Mouse (Mus musculus): ENCODE measurements at regions not wholly inside any gene's neighbourhood (a gene's known extent, or its start where the extent isn't known, plus 50 kb on each side); places are given as distances from the start of the nearest gene placed in this dataset.

GRCm38 (mm10) chr12:65501459-65501858, 276.1 kb downstream of the Wdr20rt start:
- H3K27me3 ChIP-seq, result no peaks in the 10 kb centered on the region
- 60% methylated on average over 2 of the region's 2 CpGs for WGBS
- H3K4me1 ChIP-seq (replicated peaks), result 0 out of 2 replicates have a peak, but pooled peaks cover 5% of the 10 kb centered on the region
- H3K9me3 ChIP-seq, result no peaks in the 10 kb centered on the region
- H3K4me2 ChIP-seq, result no peak overlapping the region
- no peak for ATAC-seq (ENCODE audit: low read depth)
- H3K36me3 ChIP-seq, result no peaks in the 10 kb centered on the region
- no peak overlapping the region for H3K27ac ChIP-seq (replicated peaks)
- H3K4me3 ChIP-seq, result no peak overlapping the region
- no peak overlapping the region for H3K9ac ChIP-seq

GRCm38 (mm10) chr12:65502045-65502444, 276.7 kb downstream of the Wdr20rt start:
- Histone ChIP-seq H3K4me1 (replicated peaks) (0 out of 2 replicates have a peak, but pooled peaks cover 5% of the 10 kb centered on the region), H3K4me3 (no peak overlapping the region), H3K9me3 (no peaks in the 10 kb centered on the region), H3K27me3 (no peaks in the 10 kb centered on the region), H3K4me2 (no peak overlapping the region), H3K27ac (replicated peaks) (no peak overlapping the region), H3K9ac (no peak overlapping the region), H3K36me3 (no peaks in the 10 kb centered on the region)
- WGBS, result 64% methylated on average over 1 of the region's 1 CpGs
- no peak for ATAC-seq (ENCODE audit: low read depth)

DNA sequence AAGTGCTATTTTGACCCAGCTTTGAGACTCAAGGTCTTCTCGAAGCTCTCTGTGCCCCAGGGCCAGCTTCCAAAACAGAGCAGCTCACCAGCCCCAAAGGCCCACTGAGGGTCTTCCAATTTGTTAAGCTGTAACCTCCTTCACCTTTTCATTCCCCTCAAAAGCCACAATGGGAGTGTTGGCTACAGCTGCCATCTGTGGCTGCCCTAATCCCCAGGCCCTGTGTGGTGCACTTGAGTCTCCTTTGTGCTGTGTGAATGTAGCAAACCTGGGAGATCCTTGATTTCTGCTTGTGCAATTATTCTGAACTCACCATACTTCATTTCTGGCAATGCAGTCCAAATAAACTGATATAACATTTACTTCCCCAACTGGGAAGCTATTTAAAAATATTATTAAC, 287.8 kb downstream of the Wdr20rt start:
- WGBS, result 69% methylated on average over 1 of the region's 1 CpGs
- H3K4me2 ChIP-seq, result no peak overlapping the region

GRCm38 (mm10) chr12:65534142-65534690, 308.9 kb downstream of the Wdr20rt start:
- Histone ChIP-seq H3K4me2 (no peak overlapping the region), H3K9me3 (no peaks in the 10 kb centered on the region), H3K27ac (replicated peaks) (no peak overlapping the region), H3K4me3 (no peak overlapping the region), H3K27me3 (no peaks in the 10 kb centered on the region), H3K36me3 (no peaks in the 10 kb centered on the region), H3K9ac (no peak overlapping the region), H3K4me1 (replicated peaks) (no peaks in the 10 kb centered on the region)
- WGBS, result 63% methylated on average over 3 of the region's 3 CpGs
- no peak for ATAC-seq (ENCODE audit: low read depth)

More for the DNA sequence above, 287.8 kb downstream of the Wdr20rt start:
- Histone ChIP-seq H3K9ac (no peak overlapping the region), H3K36me3 (no peaks in the 10 kb centered on the region), H3K9me3 (no peaks in the 10 kb centered on the region), H3K27ac (replicated peaks) (no peak overlapping the region), H3K4me3 (no peak overlapping the region), H3K4me1 (replicated peaks) (no peaks in the 10 kb centered on the region), H3K27me3 (no peaks in the 10 kb centered on the region)
- ATAC-seq (ENCODE audit: low read depth), result no peak

DNA sequence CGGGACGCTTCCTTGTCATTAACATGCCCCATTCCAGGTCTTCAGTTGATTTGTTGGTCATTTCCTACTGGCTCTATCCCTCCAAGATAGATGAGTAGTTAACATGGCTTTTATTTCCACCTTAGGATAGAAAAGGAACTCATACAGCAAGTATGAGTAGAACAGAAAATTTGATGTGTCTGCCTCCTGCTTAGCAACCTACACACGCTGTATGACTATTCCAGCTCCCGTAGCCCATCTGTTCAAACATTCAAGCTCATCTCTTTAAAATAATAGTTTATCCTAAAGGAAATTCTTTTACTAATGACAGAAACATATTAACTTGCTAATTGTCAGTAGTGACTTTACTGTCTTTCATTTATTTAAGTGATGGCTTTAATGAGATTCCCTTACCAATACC, 323.0 kb downstream of the Wdr20rt start:
- Histone ChIP-seq H3K4me2 (no peak overlapping the region), H3K27ac (replicated peaks) (no peak overlapping the region), H3K27me3 (no peaks in the 10 kb centered on the region), H3K36me3 (no peaks in the 10 kb centered on the region), H3K9ac (no peak overlapping the region), H3K4me3 (no peak overlapping the region), H3K9me3 (no peaks in the 10 kb centered on the region), H3K4me1 (replicated peaks) (no peaks in the 10 kb centered on the region)
- WGBS, result 81% methylated on average over 4 of the region's 4 CpGs
- no peak for ATAC-seq (ENCODE audit: low read depth)

- no peaks in the 10 kb centered on the region for H3K27me3 ChIP-seq
- H3K36me3 ChIP-seq, result no peaks in the 10 kb centered on the region
- no peak overlapping the region for H3K27ac ChIP-seq (replicated peaks)
- no peak overlapping the region for H3K9ac ChIP-seq
- H3K4me1 ChIP-seq (replicated peaks), result no peaks in the 10 kb centered on the region
- H3K4me2 ChIP-seq, result no peak overlapping the region
- H3K9me3 ChIP-seq, result no peaks in the 10 kb centered on the region
- 74% methylated on average over 3 of the region's 3 CpGs for WGBS
- no peak for ATAC-seq (ENCODE audit: low read depth)
- no peak overlapping the region for H3K4me3 ChIP-seq
Observed at GRCm38 (mm10) chr12:65552230-65552629, 326.9 kb downstream of the Wdr20rt start.

GRCm38 (mm10) chr12:65559036-65559435, 333.7 kb downstream of the Wdr20rt start:
- no peaks in the 10 kb centered on the region for H3K36me3 ChIP-seq
- ATAC-seq (ENCODE audit: low read depth), result no peak
- H3K9me3 ChIP-seq, result no peaks in the 10 kb centered on the region
- 89% methylated on average over 6 of the region's 6 CpGs for WGBS
- no peak overlapping the region for H3K4me2 ChIP-seq
- H3K4me1 ChIP-seq (replicated peaks), result no peaks in the 10 kb centered on the region
- H3K9ac ChIP-seq, result no peak overlapping the region
- H3K4me3 ChIP-seq, result no peak overlapping the region
- no peak overlapping the region for H3K27ac ChIP-seq (replicated peaks)
- no peaks in the 10 kb centered on the region for H3K27me3 ChIP-seq

- 83% methylated on average over 3 of the region's 3 CpGs for WGBS
- no peak; the same call in 1 of the 2 replicates for ATAC-seq (ENCODE audit: low read depth)
- H3K4me3 ChIP-seq, result no peak overlapping the region
- no peaks in the 10 kb centered on the region for H3K27me3 ChIP-seq
- H3K36me3 ChIP-seq, result no peaks in the 10 kb centered on the region
- no peak overlapping the region for H3K9ac ChIP-seq
- no peaks in the 10 kb centered on the region for H3K9me3 ChIP-seq
- no peak overlapping the region for H3K27ac ChIP-seq (replicated peaks)
- H3K4me1 ChIP-seq (replicated peaks), result no peaks in the 10 kb centered on the region
- H3K4me2 ChIP-seq, result no peak overlapping the region
Observed at GRCm38 (mm10) chr12:65559809-65560208, 334.5 kb downstream of the Wdr20rt start.

- Histone ChIP-seq H3K27ac (replicated peaks) (no peak overlapping the region), H3K4me1 (replicated peaks) (no peaks in the 10 kb centered on the region), H3K4me3 (no peak overlapping the region), H3K9me3 (no peaks in the 10 kb centered on the region), H3K9ac (no peak overlapping the region), H3K27me3 (no peaks in the 10 kb centered on the region), H3K4me2 (no peak overlapping the region), H3K36me3 (no peaks in the 10 kb centered on the region)
- WGBS, result 88% methylated on average over 1 of the region's 1 CpGs
- ATAC-seq (ENCODE audit: low read depth), result no peak
Observed at GRCm38 (mm10) chr12:65571633-65572032, 346.3 kb downstream of the Wdr20rt start.

DNA sequence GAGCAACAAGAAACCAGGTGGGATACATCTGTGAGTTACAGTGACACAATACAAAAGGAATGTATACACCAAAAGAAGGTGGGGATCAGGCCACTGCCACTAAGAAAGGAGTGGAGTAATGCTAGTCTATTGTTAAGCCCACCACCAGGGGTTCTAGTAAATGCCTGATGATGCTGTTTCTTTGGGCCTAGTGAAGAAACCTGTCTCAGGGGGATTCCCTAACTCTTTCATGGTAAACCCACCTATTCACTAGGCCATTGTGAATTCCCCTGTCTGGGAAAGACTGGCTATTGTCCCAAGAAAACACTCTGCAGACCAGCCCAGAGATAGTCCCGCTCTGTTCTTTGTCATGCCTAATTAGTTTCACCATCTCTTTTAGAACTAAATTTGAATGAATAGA, 368.2 kb downstream of the Wdr20rt start:
- no peaks in the 10 kb centered on the region for H3K9me3 ChIP-seq
- H3K4me3 ChIP-seq, result no peak overlapping the region
- 36% methylated on average over 1 of the region's 1 CpGs for WGBS
- no peak overlapping the region for H3K27ac ChIP-seq (replicated peaks)
- H3K36me3 ChIP-seq, result no peaks in the 10 kb centered on the region
- no peak for ATAC-seq (ENCODE audit: low read depth)
- no peaks in the 10 kb centered on the region for H3K4me1 ChIP-seq (replicated peaks)
- no peak overlapping the region for H3K9ac ChIP-seq
- H3K4me2 ChIP-seq, result no peak overlapping the region
- no peaks in the 10 kb centered on the region for H3K27me3 ChIP-seq

DNA sequence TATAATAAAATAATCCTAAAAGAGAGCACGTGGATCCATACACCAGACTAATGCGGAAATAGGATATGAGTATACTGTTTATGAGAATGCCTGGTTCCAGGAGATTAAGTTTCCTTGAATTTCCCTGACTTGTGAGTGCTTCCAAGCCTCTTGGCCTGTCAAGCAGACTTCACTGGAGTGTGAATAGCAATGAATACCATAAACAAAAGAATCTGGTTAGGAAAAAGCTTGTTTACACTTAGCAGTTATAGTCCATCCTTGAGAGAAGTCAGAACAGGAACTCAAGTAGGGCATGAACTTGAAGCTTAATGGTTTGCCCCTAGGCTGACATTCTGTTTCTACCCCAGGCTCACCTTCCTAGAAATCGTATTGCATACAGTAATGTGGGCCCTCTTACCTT, 368.8 kb downstream of the Wdr20rt start:
- Histone ChIP-seq H3K4me1 (replicated peaks) (no peaks in the 10 kb centered on the region), H3K36me3 (no peaks in the 10 kb centered on the region), H3K27me3 (no peaks in the 10 kb centered on the region), H3K4me3 (no peak overlapping the region), H3K9ac (no peak overlapping the region), H3K4me2 (no peak overlapping the region), H3K9me3 (no peaks in the 10 kb centered on the region), H3K27ac (replicated peaks) (no peak overlapping the region)
- WGBS, result 87% methylated on average over 3 of the region's 3 CpGs
- no peak for ATAC-seq (ENCODE audit: low read depth)

GRCm38 (mm10) chr12:65644232-65644631, 418.9 kb downstream of the Wdr20rt start:
- no peaks in the 10 kb centered on the region for H3K4me1 ChIP-seq (replicated peaks)
- WGBS, result 93% methylated on average over 1 of the region's 1 CpGs
- no peaks in the 10 kb centered on the region for H3K27me3 ChIP-seq
- no peaks in the 10 kb centered on the region for H3K36me3 ChIP-seq
- no peak for ATAC-seq (ENCODE audit: low read depth)
- no peak overlapping the region for H3K9ac ChIP-seq
- no peak overlapping the region for H3K4me3 ChIP-seq
- H3K27ac ChIP-seq (replicated peaks), result no peak overlapping the region
- H3K9me3 ChIP-seq, result 0 out of 2 replicates have a peak, but pooled peaks cover 6% of the 10 kb centered on the region
- no peak overlapping the region for H3K4me2 ChIP-seq

DNA sequence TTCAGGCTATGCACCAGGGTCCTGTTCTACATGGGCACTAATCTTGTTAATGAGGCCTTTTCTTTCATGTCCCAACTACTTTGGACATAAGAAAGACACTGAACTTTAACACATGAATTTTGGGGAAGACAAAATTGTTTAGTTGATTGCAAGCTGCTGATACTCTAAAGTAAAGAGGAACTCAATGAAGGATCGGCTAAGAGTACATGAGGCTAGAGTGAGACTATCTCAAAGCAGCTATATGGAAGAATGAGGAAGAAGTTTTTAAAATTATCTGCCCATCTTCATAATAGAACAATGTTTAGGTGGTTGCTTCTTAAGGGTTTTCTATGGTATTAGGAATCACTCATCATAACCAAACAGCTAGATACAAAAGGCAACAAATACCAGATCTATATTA, 431.5 kb downstream of the Wdr20rt start:
- H3K9ac ChIP-seq, result no peak overlapping the region
- no peak overlapping the region for H3K4me3 ChIP-seq
- H3K4me2 ChIP-seq, result no peak overlapping the region
- WGBS, result 98% methylated on average over 1 of the region's 1 CpGs
- no peak overlapping the region for H3K27ac ChIP-seq (replicated peaks)
- no peaks in the 10 kb centered on the region for H3K4me1 ChIP-seq (replicated peaks)
- H3K9me3 ChIP-seq, result no peaks in the 10 kb centered on the region
- H3K36me3 ChIP-seq, result no peaks in the 10 kb centered on the region
- H3K27me3 ChIP-seq, result no peaks in the 10 kb centered on the region
- ATAC-seq (ENCODE audit: low read depth), result no peak

Data from neural tube, embryonic 13.5 days (tissue).